Mouse (Mus musculus): ENCODE measurements around the gene Rps13.

DNA sequence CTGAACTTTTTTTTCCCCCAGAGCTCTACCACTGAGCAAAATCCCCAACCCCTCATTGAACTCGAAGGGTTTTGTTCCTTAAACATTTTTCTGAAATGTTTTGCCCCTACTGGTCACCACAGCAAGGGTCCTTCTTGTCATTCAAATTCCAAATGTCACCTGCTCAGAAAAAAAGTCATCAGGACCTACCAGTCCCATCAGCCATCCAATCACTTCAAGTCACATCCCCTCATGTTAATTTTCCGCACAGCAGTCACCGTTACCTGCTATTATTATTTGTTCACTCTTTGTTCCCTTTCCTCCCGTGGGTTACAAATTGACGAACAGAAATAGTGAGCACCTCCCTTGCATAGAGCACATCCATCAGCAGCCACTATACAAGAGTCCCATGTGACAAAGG, 27.4 kb downstream of the Rps13 start:
- no peak for TF ChIP-seq CTCF (IDR thresholded peaks at IDR 0.05; ENCODE audit: low read depth, low read length)
- no peak for TF ChIP-seq POLR2A (IDR thresholded peaks at IDR 0.05; ENCODE audit: insufficient read depth, low read length)
- no peak for TF ChIP-seq EP300 (IDR thresholded peaks at IDR 0.05; ENCODE audit: insufficient read depth, low read depth, low read length)
